Mouse (Mus musculus): Measurements from ENCODE around the gene Bcas3. TPM values are rescaled to one million over a fixed set of nuclear protein-coding genes. Genes with fewer than 3 reads are reported as not detected.

Bcas3 gene
- total RNA-seq, 2 experiments from 2014 or later = 32.2 to 38.4 TPM

- intact Hi-C loops (cut with DNase I) = no loop called here
- DNase-seq = no peak
These were observed 371.2 kb downstream of the Bcas3 start for GRCm38 (mm10) chr11:85724159-85724558.

- intact Hi-C loops (cut with DNase I) = no loop called here
- no peak for DNase-seq
These were observed 376.8 kb downstream of the Bcas3 start for GRCm38 (mm10) chr11:85729725-85730124.

- no peak for DNase-seq
- intact Hi-C loops (cut with DNase I) = no loop called here
These were observed 379.6 kb downstream of the Bcas3 start for GRCm38 (mm10) chr11:85732462-85733012.

GRCm38 (mm10) chr11:85733577-85733976, 380.6 kb downstream of the Bcas3 start:
- intact Hi-C loops (cut with DNase I) = no loop called here
- no peak for DNase-seq

GRCm38 (mm10) chr11:85734317-85735211, 381.6 kb downstream of the Bcas3 start:
- no peak for DNase-seq
- intact Hi-C loops (cut with DNase I) = loop anchor here (5.0 kb wide), 1 partner anchor 88 kb away; no protein-coding TSS in a partner anchor

GRCm38 (mm10) chr11:85737227-85737626, 384.3 kb downstream of the Bcas3 start:
- intact Hi-C loops (cut with DNase I) = loop anchor here (5.0 kb wide), 1 partner anchor 85 kb away; no protein-coding TSS in a partner anchor
- no peak for DNase-seq

- DNase-seq = no peak
- intact Hi-C loops (cut with DNase I) = loop anchor here (5.0 kb wide), 1 partner anchor 84 kb away; no protein-coding TSS in a partner anchor
These were observed 384.9 kb downstream of the Bcas3 start for GRCm38 (mm10) chr11:85737893-85738292.

GRCm38 (mm10) chr11:85738585-85738984, 385.6 kb downstream of the Bcas3 start:
- DNase-seq = no peak
- intact Hi-C loops (cut with DNase I) = loop anchor here (5.0 kb wide), 1 partner anchor 84 kb away; no protein-coding TSS in a partner anchor

- intact Hi-C loops (cut with DNase I) = loop anchor here (5.0 kb wide), 1 partner anchor 83 kb away; no protein-coding TSS in a partner anchor
- no peak for DNase-seq
These were observed 386.5 kb downstream of the Bcas3 start for GRCm38 (mm10) chr11:85739266-85739977.

- intact Hi-C loops (cut with DNase I) = no loop called here
- no peak for DNase-seq
These were observed 393.4 kb downstream of the Bcas3 start for GRCm38 (mm10) chr11:85746373-85746772.

GRCm38 (mm10) chr11:85748891-85749290, 395.9 kb downstream of the Bcas3 start:
- DNase-seq = no peak
- intact Hi-C loops (cut with DNase I) = no loop called here

GRCm38 (mm10) chr11:85751171-85751570, 398.2 kb downstream of the Bcas3 start:
- intact Hi-C loops (cut with DNase I) = no loop called here
- DNase-seq = no peak

- intact Hi-C loops (cut with DNase I) = no loop called here
- no peak for DNase-seq
These were observed 401.9 kb downstream of the Bcas3 start for GRCm38 (mm10) chr11:85754631-85755502.

- no peak for DNase-seq
- intact Hi-C loops (cut with DNase I) = no loop called here
These were observed 402.6 kb downstream of the Bcas3 start for GRCm38 (mm10) chr11:85755503-85756044.

GRCm38 (mm10) chr11:85758891-85759290, 405.9 kb downstream of the Bcas3 start:
- intact Hi-C loops (cut with DNase I) = no loop called here
- no peak for DNase-seq

GRCm38 (mm10) chr11:85759634-85760439, 406.9 kb downstream of the Bcas3 start:
- intact Hi-C loops (cut with DNase I) = no loop called here

GRCm38 (mm10) chr11:85760486-85761141, 407.6 kb downstream of the Bcas3 start:
- DNase-seq = peak; percentile 50 to 71
- intact Hi-C loops (cut with DNase I) = no loop called here

More at GRCm38 (mm10) chr11:85759634-85760439, 406.9 kb downstream of the Bcas3 start:
- peak; percentile 42 to 45 for DNase-seq

GRCm38 (mm10) chr11:85761170-85761569, 408.2 kb downstream of the Bcas3 start:
- no peak for DNase-seq
- intact Hi-C loops (cut with DNase I) = no loop called here

Data from gastrocnemius, postnatal 36 days (tissue).